Mouse (Mus musculus) olfactory bulb, adult 2 months (tissue): Measurements from ENCODE around the gene Olfm2. TPM values are rescaled to one million over a fixed set of nuclear protein-coding genes. Genes with fewer than 3 reads are reported as not detected.

ENCODE experiments used
- H3K27ac ChIP-seq: fragments of 200-500 bp; 2 replicates; pipeline ENCODE4 v1.5.1; 2012; ENCODE audit warnings: low read depth, low read length; ENCODE audit not compliant: insufficient read depth
- H3K4me1 ChIP-seq: fragments of 200-500 bp; 2 replicates; pipeline ENCODE4 v1.6.1; 2012; ENCODE audit warnings: low read length; ENCODE audit not compliant: control insufficient read depth, insufficient read depth
- H3K4me3 ChIP-seq: fragments of 200-500 bp; 2 replicates; pipeline ENCODE4 v1.5.1; 2012; ENCODE audit warnings: mild to moderate bottlenecking, low read depth, low read length, moderate library complexity; ENCODE audit not compliant: insufficient read depth
- CTCF ChIP-seq: fragments of 200-500 bp; IDR thresholded peaks from 2 replicates; pipeline ENCODE4 v1.5.1; 2012; ENCODE audit warnings: low read depth, mild to moderate bottlenecking, low read length, moderate library complexity; ENCODE audit not compliant: insufficient read depth
- POLR2A ChIP-seq: fragments of 200-500 bp; IDR thresholded peaks from 2 replicates; pipeline ENCODE4 v1.6.1; 2012; ENCODE audit warnings: mild to moderate bottlenecking, low read depth, low read length, moderate library complexity; ENCODE audit not compliant: insufficient read depth
- whole genome bisulfite sequencing: fragments of 180-500 bp; shearing (Covaris S2); methylation state at CpG from one replicate; pipeline ENCODE4 v1.1.7; 2018; 5-methylcytosine and 5-hydroxymethylcytosine counted together
- polyA plus RNA-seq: library from polyadenylated mRNA; stranded (reverse); fragments of >200 nt; gene quantifications from 2 replicates; pipeline ENCODE4 v1.2.4, GENCODE M21; 2012; ENCODE audit warnings: low replicate concordance; ENCODE audit not compliant: missing spikeins, insufficient read depth, insufficient read length

Olfm2 gene
- polyA plus RNA-seq, 1 experiment: not detected

- Histone ChIP-seq H3K27ac (no peak overlapping the region), H3K4me1 (no peaks in the 10 kb centered on the region), H3K4me3 (no peak overlapping the region)
- 76% methylated on average over 3 of the region's 3 CpGs for WGBS
- TF ChIP-seq POLR2A: no peak
- no peak for TF ChIP-seq CTCF
Measured at GRCm38 (mm10) chr9:20734692-20735091, 11.5 kb downstream of the Olfm2 start.

GRCm38 (mm10) chr9:20731797-20732196 lies 14.4 kb downstream of the Olfm2 start:
- WGBS: 73% methylated on average over 4 of the region's 4 CpGs
- peaks cover 10% of the 10 kb centered on the region for H3K4me1 ChIP-seq
- H3K4me3 ChIP-seq: no peak overlapping the region
- no peak overlapping the region for H3K27ac ChIP-seq
- TF ChIP-seq CTCF: no peak
- TF ChIP-seq POLR2A: no peak

- TF ChIP-seq CTCF (no peak), POLR2A (no peak)
- 43% methylated on average over 6 of the region's 6 CpGs for WGBS
- H3K27ac ChIP-seq: no peak overlapping the region
- peaks cover 18% of the 10 kb centered on the region for H3K4me1 ChIP-seq
- H3K4me3 ChIP-seq: no peak overlapping the region
Measured at GRCm38 (mm10) chr9:20729451-20729850, 16.7 kb downstream of the Olfm2 start.

- Histone ChIP-seq H3K27ac (no peak overlapping the region), H3K4me1 (peaks cover 18% of the 10 kb centered on the region), H3K4me3 (peak overlapping the region; percentile 51)
- WGBS: 2% methylated on average over 46 of the region's 46 CpGs
- TF ChIP-seq CTCF (no peak), POLR2A (no peak)
Measured at GRCm38 (mm10) chr9:20727601-20728113, 18.5 kb downstream of the Olfm2 start.

- TF ChIP-seq POLR2A: no peak
- TF ChIP-seq CTCF: no peak
- WGBS: under 1% methylated on average over 52 of the region's 54 CpGs
- no peak overlapping the region for H3K27ac ChIP-seq
Measured at GRCm38 (mm10) chr9:20726859-20727600, 19.1 kb downstream of the Olfm2 start.

GRCm38 (mm10) chr9:20726134-20726858 lies 19.9 kb downstream of the Olfm2 start:
- Histone ChIP-seq H3K4me1 (peaks cover 18% of the 10 kb centered on the region), H3K4me3 (peak overlapping the region; percentile 51), H3K27ac (no peak overlapping the region)
- WGBS: under 1% methylated on average over 42 of the region's 42 CpGs
- no peak for TF ChIP-seq CTCF
- TF ChIP-seq POLR2A: no peak

More at GRCm38 (mm10) chr9:20726859-20727600, 19.1 kb downstream of the Olfm2 start:
- peaks cover 18% of the 10 kb centered on the region for H3K4me1 ChIP-seq
- H3K4me3 ChIP-seq: peak overlapping the region; percentile 51

GRCm38 (mm10) chr9:20721582-20721981 lies 24.6 kb downstream of the Olfm2 start:
- H3K4me3 ChIP-seq: no peak overlapping the region
- TF ChIP-seq CTCF (no peak), POLR2A (no peak)
- H3K4me1 ChIP-seq: peaks cover 6% of the 10 kb centered on the region
- WGBS: 72% methylated on average over 2 of the region's 2 CpGs
- no peak overlapping the region for H3K27ac ChIP-seq

- WGBS: 82% methylated on average over 7 of the region's 7 CpGs
- TF ChIP-seq CTCF: no peak
- TF ChIP-seq POLR2A: no peak
- peaks cover 5% of the 10 kb centered on the region for H3K4me1 ChIP-seq
- H3K27ac ChIP-seq: no peak overlapping the region
- H3K4me3 ChIP-seq: no peak overlapping the region
Measured at GRCm38 (mm10) chr9:20715332-20715731, 30.8 kb downstream of the Olfm2 start.

- TF ChIP-seq CTCF (no peak), POLR2A (no peak)
- 35% methylated on average over 11 of the region's 11 CpGs for whole genome bisulfite sequencing
- H3K4me1 ChIP-seq: peaks cover 5% of the 10 kb centered on the region
- H3K4me3 ChIP-seq: no peak overlapping the region
- no peak overlapping the region for H3K27ac ChIP-seq
Measured at GRCm38 (mm10) chr9:20713478-20713987, 32.6 kb downstream of the Olfm2 start.
